Mouse (Mus musculus): ENCODE results near the gene Kcnh1.

Kcnh1 gene

DNA sequence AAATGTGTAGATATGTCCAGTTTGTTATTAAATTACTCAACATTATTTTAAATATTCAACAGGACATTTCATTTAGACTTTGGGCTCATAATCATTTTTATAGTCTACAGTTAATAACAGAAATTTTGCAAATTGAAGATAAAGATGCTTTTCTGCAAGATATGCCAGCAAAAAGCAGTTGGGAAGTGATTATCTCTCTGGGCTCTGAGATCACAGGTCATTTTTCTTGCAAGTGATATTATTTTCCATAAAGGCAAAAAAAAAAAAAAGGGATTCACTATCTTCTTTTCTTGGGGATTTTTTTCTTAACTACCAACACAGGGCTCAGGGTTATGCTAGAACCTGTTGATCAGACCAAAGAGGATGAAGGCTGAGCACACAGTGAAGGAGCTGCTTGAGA is 342.4 kb downstream of the Kcnh1 start:
- DNase-seq = no peak

DNA sequence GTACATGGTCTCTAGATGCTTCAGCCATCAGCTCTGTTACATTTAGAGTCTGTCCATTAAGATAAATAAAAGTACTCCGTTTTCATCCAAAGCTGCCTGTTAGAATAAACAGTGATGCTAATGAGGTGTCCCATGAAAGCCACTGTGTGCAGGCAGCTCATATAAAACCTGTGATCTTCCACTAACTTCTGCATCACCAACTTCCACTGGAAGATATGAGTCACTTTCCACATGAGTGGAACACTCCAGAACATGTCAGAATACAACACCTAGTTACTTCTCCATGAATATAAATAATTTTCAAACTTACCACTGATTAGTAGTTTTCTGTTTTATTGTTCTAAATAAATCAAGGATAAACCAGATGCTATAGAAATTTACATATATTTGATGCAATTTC is 345.9 kb downstream of the Kcnh1 start:
- DNase-seq = no peak

DNA sequence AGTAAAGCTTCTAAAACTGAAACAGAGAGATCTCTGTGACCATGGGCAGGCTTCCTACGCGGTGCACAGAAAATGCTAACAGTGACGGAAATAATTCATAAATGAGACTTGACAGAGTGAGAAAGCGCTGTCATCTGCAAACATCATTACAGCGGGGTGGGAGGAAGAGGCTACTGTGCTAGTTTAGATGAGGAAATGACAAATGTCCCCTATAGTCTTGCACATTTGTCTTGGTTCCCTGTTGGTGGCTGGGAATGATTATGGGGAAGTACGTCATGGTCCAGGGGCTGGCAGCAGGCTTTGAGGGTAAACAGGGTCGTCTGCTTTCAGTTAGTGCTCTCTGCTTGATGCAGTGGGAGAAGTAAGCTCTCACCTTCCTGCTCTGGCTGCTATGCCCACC is 346.6 kb downstream of the Kcnh1 start:
- DNase-seq = no peak

DNA sequence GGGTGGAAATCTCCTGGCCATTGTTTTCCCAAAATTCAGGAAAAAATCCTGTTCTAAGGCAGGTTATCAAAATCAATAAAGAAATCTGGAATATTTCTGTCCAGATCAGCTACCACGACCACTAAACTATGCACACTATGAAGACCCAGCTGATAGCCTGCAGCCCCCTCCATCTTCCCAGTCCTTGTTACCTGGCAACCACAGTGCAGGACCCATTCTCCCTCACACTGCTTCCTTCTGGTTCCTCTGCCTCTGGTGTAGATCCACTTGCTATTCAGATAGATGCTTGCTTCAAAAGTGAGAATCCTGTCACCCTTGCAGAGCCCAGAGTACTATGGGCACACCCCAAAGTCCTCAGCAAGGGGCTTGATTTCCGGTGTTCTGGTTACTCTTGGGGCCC is 351.5 kb downstream of the Kcnh1 start:
- DNase-seq = no peak

DNA sequence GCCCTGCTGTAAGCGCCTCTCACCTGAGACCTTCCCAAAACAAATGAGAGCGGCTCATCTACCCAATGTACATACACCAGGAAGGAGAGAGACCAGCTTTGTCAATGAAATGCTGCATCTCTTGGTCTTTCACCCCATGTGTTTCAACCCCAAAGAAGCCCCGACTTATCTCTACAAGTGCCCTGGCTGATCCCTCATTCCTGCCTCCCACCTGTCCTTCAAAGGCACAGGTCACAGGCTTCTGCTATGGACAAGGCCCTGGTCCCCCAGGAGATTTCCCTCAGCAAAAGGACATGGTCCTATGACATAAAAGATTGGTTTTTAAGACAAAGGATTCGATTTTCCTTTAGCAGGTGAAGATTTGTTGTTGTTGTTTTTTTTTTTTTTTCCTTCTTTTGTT is 353.1 kb downstream of the Kcnh1 start:
- DNase-seq = no peak

DNA sequence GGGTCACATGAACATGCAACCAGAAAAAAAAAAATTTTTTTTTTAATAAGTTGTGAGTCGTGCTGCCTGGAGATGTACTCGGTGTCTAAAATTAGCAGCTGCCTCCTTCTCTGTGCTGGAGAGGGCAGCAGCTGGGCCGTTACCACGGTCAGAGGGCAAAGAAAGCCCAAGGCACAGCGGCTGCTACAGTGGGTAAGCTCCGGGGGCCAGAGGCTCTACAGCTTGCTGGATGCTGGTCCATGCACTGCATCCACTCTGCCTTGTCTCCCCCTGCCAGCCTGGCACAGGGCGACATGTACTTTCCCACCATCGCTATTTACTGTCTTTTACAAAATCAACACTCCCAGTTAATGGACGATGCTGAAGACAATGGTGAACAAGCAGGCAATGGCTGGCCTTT is 353.5 kb downstream of the Kcnh1 start:
- DNase-seq = no peak

DNA sequence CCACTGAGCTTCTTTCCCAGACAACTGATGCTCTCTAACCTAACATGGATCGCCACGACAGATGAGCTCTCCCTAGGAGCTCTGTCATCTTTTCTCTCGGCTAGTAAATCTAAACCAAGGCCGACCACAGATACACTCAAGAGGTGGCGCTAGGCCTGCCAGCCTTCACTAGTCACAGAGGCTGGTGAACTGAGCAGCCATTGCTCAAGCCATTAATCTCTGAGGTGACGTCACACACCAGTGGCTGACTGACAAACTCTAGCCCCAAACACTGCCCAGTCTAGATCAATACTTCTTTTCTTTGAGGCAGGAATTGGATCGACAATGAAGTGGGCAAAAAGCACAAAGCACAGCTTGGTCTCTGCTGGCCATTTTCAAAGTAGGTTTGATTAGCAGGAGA is 354.3 kb downstream of the Kcnh1 start:
- no peak for DNase-seq

DNA sequence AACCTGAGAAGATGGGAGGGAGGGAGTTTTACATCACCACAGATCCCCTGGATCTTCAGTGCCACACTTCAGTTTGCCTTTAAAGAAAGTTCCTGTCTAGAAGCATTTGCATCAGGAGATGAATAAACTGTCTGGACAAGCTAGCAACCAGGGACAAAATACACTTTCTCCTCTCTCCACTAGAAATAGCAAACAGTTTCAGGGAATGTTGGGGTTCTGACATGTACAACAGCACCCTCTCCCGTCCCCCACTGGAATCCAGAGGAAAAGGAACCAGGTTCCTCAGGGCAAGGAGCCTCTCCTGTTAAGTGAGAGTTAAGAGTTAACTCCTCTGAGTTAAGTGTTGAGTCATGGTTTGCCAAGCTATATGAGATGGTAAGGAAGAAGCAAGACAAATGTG is 356.3 kb downstream of the Kcnh1 start:
- peak; percentile 52 for DNase-seq

DNA sequence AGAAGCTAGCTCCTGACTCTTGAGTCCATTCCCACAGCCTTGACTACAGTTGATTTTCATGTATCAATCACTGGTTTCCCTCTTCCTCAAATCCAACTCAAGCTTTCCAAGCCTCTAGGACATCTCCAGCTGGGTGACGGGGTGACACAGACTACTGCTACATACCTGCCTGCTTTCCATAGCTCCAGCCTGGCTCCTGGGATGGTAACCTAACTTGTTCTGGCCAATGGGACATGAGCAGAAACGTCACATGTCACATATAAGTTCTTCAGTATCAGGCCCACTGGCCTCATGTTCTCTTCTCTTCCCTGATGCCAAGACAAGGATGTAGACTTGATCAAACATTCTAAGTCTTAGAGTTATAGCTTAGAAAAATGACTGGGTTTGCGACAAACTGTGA is 360.0 kb downstream of the Kcnh1 start:
- DNase-seq = no peak

DNA sequence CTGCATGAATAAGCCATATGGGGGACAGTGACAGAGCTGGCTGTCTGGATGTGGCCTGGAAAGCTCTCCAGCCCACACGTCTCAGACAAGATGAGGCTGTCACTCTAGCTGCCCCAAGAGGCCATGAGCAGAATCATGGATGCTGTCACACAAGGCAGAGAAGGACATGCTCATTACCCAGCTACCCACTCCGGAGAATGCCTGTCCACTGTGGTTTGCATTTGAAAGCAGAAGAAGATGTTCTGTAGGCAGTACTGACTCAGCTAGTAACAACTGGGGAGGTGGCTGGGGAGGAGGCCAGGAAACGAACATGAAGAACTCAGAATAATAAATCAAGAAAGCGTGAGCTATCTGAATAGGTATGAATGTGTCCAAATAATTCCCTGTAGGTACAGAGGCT is 364.9 kb downstream of the Kcnh1 start:
- DNase-seq = no peak

DNA sequence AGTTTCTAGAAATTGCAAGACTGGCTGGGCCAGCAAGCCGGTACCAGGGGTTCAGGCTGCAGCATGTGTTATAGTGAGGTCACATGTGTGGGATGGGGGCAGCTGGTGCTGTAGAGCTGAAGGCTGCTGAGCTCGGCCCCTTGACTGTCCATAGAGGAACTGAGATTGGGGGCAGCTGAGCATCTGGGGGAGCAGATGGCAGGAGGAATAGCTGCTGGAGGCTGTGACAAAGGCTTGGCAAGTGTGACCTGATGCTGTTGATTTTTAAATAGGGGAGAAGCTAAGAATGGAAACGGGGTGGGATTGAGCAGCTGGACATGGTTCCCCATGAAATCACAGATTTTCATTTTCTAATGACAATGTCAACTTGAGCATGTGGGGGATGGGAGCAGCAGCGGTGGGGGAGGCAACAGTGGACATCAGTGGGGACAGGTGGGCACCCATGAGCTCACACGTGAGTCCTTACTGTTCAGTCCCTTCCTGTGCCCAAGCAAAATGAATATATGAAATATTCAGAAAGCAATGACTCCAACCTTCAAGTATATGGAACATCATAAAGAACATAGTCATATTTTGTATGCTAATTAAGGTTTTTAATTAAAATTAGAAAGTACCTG is 367.5 kb downstream of the Kcnh1 start:
- DNase-seq = no peak

DNA sequence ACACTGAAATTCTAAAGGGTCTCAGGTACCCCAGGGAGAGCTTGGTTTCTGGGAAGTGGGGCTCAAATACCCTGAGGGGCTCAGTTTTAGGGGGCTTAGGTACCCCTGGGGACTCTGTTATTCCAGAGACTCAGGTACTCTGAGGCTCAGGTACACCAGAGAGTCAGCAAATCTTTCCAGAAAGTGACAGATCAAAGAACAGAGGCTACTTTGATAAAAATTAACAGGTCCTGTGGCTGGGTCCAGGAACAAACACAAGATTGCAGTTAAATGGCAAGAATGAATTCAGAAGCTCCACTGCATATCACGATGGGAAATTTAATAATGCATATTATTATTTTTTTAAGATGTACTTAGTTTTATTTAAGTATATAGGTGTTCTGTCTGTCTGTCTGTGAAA is 368.8 kb downstream of the Kcnh1 start:
- DNase-seq = no peak

All from cerebellum, adult 9-10 months (tissue).